Mouse (Mus musculus) common myeloid progenitor, adult 5-6 weeks (primary cell): ENCODE data around the gene Enoph1. TPM values are rescaled to one million over a fixed set of nuclear protein-coding genes. Genes with fewer than 3 reads are reported as not detected.

Source experiments
- ATAC-seq: replicated peaks from 2 replicates; pipeline ENCODE4 v1.8.0; 2016; ENCODE audit warnings: low read depth, mild to moderate bottlenecking, moderate TSS enrichment, inconsistent platforms; ENCODE audit not compliant: poor library complexity, severe bottlenecking
- total RNA-seq: library from RNA; stranded (forward); fragments of 200-1000, 187-1606 nt; gene quantifications from 2 replicates; pipeline ENCODE4 v1.2.3, GENCODE M21; 2017

Gene Enoph1
- total RNA-seq, 1 experiment from 2014 or later: 37.4 TPM

GRCm38 (mm10) chr5:100070255-100070654 lies 30.5 kb downstream of the Enoph1 start:
- peak; percentile 98 for ATAC-seq

DNA sequence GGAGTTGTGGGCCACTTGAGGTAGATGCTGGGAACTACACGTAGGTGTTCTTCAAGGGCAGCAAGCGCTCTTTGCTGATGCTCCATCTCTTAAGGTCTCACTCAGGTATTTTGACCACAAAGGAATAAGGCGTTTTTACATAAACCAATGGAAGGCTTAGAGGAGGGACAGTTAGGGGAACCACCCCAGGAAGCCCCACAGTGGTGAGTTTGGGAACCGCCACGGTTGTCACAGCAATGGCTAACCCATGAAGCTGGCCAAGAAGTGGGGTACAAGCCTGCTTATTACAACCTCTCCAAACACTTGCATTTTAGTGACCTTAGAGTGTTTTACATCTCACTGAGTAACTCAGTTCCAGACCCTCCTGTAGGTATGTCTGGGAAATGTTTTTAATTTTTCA lies 31.8 kb downstream of the Enoph1 start:
- no peak for ATAC-seq

- no peak for ATAC-seq
Measured at GRCm38 (mm10) chr5:100072557-100072956, 32.8 kb downstream of the Enoph1 start.

DNA sequence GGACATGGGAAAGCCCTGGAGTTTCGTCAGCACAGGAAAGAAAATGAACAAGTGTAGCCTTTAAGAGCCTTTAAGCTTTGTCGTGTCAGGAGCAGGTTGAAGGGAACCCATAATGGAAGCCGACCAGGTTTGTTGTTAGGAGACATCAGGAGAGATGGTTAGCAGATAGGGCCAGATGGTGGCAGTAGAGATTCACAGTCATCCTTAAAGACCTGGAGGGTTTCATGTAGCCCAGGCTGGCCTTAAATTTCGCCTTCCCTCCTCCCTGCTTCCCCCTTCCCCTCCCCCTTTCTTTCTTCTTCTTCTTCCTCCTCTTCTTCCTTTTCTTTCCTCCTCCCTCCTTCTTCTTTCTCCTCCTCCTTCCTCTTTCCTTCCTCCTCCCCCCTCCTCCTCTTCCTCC lies 34.8 kb downstream of the Enoph1 start:
- no peak for ATAC-seq

DNA sequence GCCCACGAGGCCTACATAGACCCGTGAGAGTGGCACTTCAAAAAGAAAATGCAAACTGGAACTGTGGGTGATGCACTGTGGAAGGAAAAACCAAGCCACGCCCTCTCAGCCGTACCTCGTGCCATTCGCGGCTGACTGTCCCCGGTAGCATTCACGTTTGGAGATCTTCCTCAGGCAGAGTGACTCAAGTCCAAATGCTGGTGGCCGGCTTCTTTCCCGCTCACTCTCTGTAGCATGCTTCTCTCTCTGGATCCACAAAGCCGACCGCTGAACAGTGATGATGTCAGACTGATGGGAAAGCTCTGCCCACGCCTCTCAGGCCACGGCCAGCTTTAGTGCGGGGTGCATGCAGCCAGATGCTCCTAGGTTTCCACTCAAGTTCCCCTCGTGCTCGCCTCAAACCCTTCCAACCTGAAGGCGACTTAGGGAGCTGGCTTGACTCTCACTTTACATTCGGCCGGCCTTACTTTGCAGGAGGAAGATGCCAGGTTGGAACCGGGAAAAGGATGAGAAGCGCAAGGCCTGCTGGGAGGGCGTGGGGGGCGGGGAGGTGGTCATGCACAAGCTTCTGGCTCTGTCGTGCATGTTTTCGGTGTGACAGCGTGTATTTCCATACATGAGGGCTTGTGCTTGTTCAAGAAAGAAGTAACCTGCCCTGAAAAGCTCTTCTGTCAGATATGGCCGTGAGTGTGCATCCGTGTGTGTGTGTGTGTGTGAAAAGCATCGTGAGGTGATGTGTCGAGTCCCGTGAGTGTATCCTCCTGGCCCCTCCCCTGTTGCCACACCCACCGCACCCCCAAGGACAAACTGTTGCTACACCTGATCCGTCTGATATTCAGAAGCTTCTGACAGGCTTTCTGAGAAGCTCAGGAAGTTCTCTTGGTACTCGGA lies 39.5 kb downstream of the Enoph1 start:
- peak; percentile 61 for ATAC-seq

DNA sequence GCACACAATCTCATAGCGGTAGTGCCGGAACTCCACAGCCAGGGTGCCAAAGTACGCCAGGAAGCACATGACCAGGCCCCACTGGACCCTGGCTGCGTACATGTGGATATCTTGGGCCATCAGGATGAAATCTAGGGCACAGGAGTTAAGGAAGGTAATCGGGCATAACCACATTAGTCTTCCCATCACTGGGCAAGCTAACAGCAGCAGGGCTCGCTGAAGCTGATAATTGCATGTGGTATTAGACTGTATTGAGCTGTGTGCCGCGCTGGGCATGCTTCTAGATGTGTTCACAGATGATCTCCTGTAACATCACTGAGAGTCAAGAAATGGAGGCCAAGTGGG lies 40.1 kb downstream of the Enoph1 start:
- no peak for ATAC-seq

DNA sequence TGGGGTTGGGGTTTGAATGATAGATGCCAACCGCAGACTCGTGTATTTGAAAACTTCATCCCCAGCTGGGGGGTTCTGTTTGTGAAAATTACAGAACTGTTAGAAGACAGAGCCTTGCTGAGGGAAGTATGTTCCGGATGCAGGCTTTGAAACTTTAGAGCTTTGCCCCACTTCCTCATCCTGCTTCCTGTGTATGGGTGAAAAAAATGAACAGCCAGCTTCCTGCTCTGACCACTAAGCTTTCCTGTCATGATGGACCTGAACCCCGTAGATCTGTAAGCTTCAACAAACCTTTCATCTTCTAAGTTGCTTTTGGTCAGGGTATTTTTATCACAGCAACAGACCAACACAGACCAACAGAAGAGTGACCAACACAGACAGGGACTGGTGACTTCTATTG lies 42.2 kb downstream of the Enoph1 start:
- ATAC-seq: 0 out of 2 replicates have a peak, but pooled peaks have one; percentile 5

GRCm38 (mm10) chr5:100083953-100084562 lies 44.3 kb downstream of the Enoph1 start:
- no peak for ATAC-seq

DNA sequence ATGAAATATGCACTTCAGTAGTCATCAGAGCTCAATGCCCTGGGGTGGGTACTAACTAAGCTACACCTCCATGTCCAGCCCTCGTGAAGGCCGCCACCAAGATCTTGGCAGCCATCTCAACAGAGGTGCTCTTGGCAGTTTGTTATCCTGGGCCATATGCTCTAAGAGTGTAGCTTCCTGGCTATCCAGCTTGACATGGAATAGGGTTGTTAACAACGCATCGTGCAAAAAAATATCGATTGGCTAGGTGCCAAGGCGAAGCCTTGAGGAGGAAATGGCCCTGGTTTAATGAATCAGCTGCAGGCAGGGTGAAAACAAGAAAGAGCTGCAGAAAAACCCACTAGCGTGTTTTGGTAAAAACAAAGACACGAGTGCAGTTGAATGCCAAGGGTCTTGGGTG lies 45.3 kb downstream of the Enoph1 start:
- ATAC-seq: no peak

- ATAC-seq: no peak
Measured at GRCm38 (mm10) chr5:100090515-100091262, 50.9 kb downstream of the Enoph1 start.

DNA sequence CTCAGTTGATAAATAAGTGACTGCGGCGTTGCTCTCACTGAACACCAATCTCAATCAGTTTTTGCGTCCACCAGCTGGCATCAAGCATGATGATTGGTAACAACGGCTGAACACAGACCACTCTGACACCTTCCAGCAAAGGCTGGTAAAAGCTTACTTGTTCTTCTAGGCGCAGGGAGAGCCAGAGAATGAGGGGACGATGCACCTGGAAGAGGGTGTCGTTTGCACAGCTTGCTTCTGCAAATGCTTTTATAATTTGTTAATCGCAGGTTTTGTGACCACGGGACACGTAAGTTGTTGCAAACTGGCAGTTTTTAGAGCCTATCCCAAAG lies 51.4 kb downstream of the Enoph1 start:
- ATAC-seq: no peak

- ATAC-seq: no peak
Measured at GRCm38 (mm10) chr5:100091602-100092001, 51.8 kb downstream of the Enoph1 start.

GRCm38 (mm10) chr5:100096955-100097354 lies 57.2 kb downstream of the Enoph1 start:
- ATAC-seq: no peak

GRCm38 (mm10) chr5:100097967-100098366 lies 58.2 kb downstream of the Enoph1 start:
- ATAC-seq: no peak

DNA sequence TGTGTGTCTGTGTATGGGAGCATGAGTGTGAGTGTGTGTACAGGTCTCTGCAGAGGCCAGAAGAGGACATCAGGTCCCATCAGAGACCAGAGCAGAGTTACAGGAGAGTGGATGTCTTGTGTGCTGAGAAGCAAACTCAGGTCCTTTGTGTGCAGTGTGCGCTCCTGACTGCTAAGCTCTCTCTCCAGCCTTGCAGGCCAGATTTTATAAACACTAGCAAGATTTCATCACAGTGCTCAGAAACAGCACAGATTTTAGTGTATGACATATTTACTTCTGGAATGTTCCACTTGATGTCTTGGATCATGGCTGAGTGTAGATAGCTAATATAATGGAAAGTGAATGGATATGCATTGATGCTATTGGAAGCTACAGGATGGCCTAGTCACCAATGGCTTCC lies 62.6 kb downstream of the Enoph1 start:
- no peak for ATAC-seq

- no peak for ATAC-seq
Measured at GRCm38 (mm10) chr5:100108866-100109265, 69.1 kb downstream of the Enoph1 start.

DNA sequence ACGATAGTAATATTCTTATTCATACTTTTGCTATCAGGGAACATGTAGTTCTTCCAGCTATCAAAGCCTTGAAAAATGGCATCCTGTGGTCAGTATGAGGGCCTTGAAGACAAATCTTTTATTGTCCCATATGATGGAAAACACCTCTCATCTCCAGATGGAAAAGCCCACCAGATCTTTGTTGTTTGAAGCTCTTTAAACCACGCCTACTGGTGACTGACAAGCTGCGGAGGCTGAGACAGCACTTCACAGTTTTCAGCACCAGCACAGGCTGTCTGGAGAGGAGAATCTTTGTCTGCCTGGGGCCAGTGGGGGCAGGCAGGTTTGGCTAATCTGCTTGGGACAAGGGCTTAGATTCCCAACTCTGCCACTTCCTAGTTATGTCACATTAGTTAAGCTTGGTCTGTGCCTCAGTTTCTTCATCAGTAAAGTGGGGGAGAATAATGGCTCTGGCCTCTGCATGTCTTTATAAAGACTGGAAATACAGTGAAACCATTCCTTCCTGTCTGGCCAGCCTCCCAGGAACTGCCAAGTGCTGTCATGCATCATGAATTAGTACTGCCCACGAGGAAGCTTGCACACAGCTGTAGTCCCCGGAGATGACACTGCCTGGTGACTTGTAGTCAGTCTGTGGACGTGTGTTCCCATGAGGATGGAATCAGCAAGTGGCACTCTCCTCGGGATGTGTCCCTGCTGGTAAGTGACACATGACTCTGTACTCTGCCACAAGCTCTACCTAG lies 69.9 kb downstream of the Enoph1 start:
- ATAC-seq: no peak

GRCm38 (mm10) chr5:100110581-100110980 lies 70.8 kb downstream of the Enoph1 start:
- no peak for ATAC-seq

- ATAC-seq: no peak
Measured at GRCm38 (mm10) chr5:100113403-100113802, 73.6 kb downstream of the Enoph1 start.
